Mouse (Mus musculus): ENCODE measurements around the gene Ntrk3. TPM values are rescaled to one million over a fixed set of nuclear protein-coding genes. Genes with fewer than 3 reads are reported as not detected.

Gene Ntrk3
- polyA plus RNA-seq, 1 experiment from 2014 or later = 0.49 TPM

DNA sequence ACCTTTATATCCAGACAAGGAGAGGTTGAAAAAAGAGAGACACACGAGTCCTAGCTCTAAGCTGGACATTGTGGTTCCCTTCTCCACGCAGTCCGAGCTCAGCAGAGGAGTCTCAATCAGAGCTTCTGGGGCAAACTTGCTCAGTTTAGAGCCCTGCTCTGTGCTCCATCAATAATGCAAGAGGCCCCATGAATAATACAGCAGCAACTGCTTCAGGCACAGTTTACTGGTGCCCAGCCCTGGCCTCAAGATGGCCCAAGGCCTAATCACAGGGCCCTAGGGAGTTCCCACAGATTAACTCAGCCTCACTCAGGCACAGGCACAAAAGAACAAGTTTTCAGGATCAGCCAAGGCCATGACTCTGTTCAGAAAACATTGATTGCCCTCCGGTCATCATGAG is 266.1 kb downstream of the Ntrk3 start:
- no peak for ATAC-seq (ENCODE audit: insufficient number of reproducible peaks, low FRiP score)
- no peak overlapping the region for H3K9ac ChIP-seq
- 78% methylated on average over 4 of the region's 4 CpGs for WGBS

DNA sequence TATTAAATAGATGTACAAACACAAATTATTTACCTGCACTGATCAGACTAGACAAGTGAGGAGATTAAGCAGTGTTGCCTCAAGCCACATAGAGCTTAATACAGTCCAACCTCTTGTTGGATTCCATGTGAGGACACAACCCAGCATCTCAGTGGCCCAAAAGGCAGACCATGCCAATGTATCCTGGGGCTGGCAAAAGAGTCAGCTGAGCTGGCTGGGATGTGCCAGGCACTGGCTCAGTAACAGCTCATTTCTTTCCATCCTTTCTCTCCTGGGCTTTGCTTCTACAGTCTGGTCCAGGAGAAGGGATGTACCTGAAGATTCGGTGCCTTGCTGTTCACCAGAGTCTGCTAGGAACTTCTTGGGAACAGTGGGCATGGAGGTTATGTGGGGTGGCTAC is 266.5 kb downstream of the Ntrk3 start:
- Histone ChIP-seq H3K4me2 (no peak overlapping the region), H3K9ac (no peak overlapping the region), H3K9me3 (replicated peaks) (no peaks in the 10 kb centered on the region), H3K27me3 (replicated peaks) (no peaks in the 10 kb centered on the region), H3K4me3 (no peak overlapping the region), H3K4me1 (replicated peaks) (no peaks in the 10 kb centered on the region), H3K36me3 (no peaks in the 10 kb centered on the region), H3K27ac (ENCODE audit: poor library complexity, severe bottlenecking) (no peak overlapping the region)
- WGBS = 74% methylated on average over 1 of the region's 1 CpGs
- ATAC-seq (ENCODE audit: insufficient number of reproducible peaks, low FRiP score) = no peak

More for the DNA sequence above, 266.1 kb downstream of the Ntrk3 start:
- Histone ChIP-seq H3K4me3 (no peak overlapping the region), H3K27ac (ENCODE audit: poor library complexity, severe bottlenecking) (no peak overlapping the region), H3K36me3 (no peaks in the 10 kb centered on the region), H3K4me2 (no peak overlapping the region), H3K9me3 (replicated peaks) (no peaks in the 10 kb centered on the region), H3K27me3 (replicated peaks) (no peaks in the 10 kb centered on the region), H3K4me1 (replicated peaks) (no peaks in the 10 kb centered on the region)

DNA sequence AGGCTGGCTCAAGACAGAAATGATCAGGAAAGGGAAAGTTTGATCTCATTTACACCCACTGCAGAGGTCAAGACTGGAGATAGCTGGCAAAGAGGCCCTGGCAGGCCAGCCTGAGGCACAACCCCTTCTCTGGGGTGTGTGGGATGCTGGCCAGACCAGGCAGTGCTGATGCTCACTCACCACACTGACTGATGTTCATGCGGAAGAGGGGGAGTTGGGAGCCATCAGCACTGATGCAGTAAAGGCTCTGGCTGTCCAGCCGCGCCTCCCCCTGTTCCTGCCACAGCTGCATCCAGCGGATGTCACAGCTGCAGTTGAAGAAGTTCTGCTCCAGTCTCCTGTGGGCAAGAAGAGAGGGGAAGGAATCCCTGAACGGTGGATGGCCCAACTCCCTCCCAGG is 275.2 kb downstream of the Ntrk3 start:
- Histone ChIP-seq H3K9ac (no peak overlapping the region), H3K4me3 (no peak overlapping the region), H3K4me1 (replicated peaks) (no peaks in the 10 kb centered on the region), H3K27ac (ENCODE audit: poor library complexity, severe bottlenecking) (no peak overlapping the region), H3K9me3 (replicated peaks) (no peaks in the 10 kb centered on the region), H3K4me2 (no peak overlapping the region), H3K36me3 (no peaks in the 10 kb centered on the region), H3K27me3 (replicated peaks) (no peaks in the 10 kb centered on the region; the same call in 1 of the 2 replicates)
- 63% methylated on average over 5 of the region's 5 CpGs for WGBS
- no peak for ATAC-seq (ENCODE audit: insufficient number of reproducible peaks, low FRiP score)

DNA sequence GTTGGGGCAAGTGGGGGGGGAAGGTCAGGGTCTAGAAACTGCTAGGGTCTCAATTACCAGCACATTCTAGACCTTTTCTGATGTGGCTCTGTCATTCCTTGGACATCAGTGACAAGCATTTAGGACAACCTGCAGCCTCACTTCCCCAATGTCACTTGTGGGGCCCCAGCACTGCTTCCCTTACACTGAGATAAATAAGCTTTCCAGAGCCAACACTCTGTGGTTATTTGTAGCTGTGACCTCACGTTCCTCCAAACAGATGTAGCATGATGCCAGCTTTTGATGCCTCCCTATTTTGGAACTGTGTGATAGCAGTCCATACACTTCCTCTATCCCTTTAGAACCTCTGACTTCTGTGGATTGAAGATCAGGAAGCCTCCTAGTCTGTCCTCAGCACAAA is 278.8 kb downstream of the Ntrk3 start:
- 43% methylated on average over 1 of the region's 1 CpGs for WGBS

DNA sequence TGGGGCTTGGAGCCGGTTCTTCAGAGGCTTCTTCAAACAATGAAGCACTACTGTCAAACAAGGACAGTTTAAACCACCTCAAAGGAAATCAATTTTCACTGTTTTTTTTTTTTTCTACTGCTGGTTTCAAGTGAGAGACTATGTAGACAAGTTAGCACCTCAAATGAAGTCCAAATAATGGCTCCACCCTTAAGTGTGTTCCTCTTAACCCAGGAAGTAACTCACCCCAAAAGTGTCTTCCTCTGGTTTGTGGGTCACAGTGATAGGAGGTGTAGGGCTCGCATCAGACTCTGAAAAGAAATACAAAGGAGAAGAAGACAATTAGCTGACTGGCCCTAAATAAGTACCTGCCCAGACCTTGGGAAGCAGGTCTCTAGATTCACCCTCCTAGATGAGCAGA is 286.1 kb downstream of the Ntrk3 start:
- H3K9ac ChIP-seq = no peak overlapping the region
- no peak overlapping the region for H3K4me3 ChIP-seq
- H3K27me3 ChIP-seq (replicated peaks) = no peaks in the 10 kb centered on the region
- H3K4me1 ChIP-seq (replicated peaks) = no peaks in the 10 kb centered on the region
- H3K36me3 ChIP-seq = no peaks in the 10 kb centered on the region
- H3K4me2 ChIP-seq = no peak overlapping the region
- ATAC-seq (ENCODE audit: insufficient number of reproducible peaks, low FRiP score) = no peak
- no peaks in the 10 kb centered on the region for H3K9me3 ChIP-seq (replicated peaks)
- 73% methylated on average over 2 of the region's 2 CpGs for WGBS
- no peak overlapping the region for H3K27ac ChIP-seq (ENCODE audit: poor library complexity, severe bottlenecking)

More for the DNA sequence above, 278.8 kb downstream of the Ntrk3 start:
- Histone ChIP-seq H3K9me3 (replicated peaks) (no peaks in the 10 kb centered on the region), H3K27me3 (replicated peaks) (no peaks in the 10 kb centered on the region; the same call in 1 of the 2 replicates), H3K4me3 (no peak overlapping the region), H3K36me3 (no peaks in the 10 kb centered on the region), H3K27ac (ENCODE audit: poor library complexity, severe bottlenecking) (no peak overlapping the region), H3K4me1 (replicated peaks) (no peaks in the 10 kb centered on the region), H3K9ac (no peak overlapping the region), H3K4me2 (no peak overlapping the region)
- ATAC-seq (ENCODE audit: insufficient number of reproducible peaks, low FRiP score) = no peak

DNA sequence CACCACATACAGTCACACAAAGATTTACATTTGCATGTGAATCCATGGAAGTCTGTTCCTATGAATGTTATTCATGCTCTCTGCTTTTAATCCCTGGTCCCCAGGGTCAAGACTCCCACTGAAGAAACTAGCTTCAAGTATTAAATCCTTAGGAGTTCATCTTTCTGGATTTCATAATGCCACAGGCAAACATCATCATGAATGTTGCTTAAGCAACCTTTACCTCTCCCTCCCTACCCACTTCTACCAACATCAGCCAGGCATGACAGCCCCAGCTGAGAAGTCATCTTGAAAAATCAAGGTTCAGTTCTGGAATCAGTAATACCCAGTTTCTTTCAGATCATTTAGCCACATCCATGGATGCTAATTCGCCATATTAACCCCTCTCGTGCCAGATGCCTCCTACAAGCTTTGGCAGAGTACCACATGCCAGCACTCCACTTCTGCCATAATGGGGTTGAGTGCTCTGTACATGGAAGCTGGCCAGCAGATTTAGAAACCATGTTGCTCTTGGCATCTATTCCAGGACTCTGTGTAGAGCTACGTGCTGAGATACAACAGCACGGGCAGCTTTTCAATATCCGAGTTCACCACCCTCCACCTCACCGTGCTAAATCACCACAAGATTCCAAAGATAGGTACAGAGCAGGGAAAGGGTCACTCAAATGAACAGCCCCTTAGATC is 287.8 kb downstream of the Ntrk3 start:
- H3K9me3 ChIP-seq (replicated peaks) = no peaks in the 10 kb centered on the region
- WGBS = 73% methylated on average over 6 of the region's 6 CpGs
- no peak for ATAC-seq (ENCODE audit: insufficient number of reproducible peaks, low FRiP score)
- no peaks in the 10 kb centered on the region for H3K4me1 ChIP-seq (replicated peaks)
- no peak overlapping the region for H3K4me2 ChIP-seq
- H3K27me3 ChIP-seq (replicated peaks) = no peaks in the 10 kb centered on the region
- no peak overlapping the region for H3K27ac ChIP-seq (ENCODE audit: poor library complexity, severe bottlenecking)
- H3K36me3 ChIP-seq = no peaks in the 10 kb centered on the region
- no peak overlapping the region for H3K4me3 ChIP-seq
- no peak overlapping the region for H3K9ac ChIP-seq

DNA sequence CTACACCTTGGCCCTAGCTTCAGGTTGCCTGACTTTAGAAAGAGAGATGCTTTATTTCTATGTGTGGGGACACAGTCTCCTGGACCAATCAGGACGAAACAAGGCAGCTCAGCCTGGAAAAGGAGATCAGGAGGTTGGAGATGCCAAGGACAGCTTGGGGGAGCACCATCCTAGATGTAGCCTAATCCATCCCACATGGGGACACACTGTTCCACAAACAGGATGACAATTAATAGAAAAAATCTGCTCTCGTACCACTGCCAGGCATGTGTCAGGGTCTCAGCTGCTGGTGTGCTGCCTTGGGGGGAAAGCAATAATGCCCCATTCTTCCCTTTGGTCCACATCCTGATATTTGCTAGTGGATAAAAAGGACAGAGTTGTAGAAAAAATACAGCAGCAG is 289.0 kb downstream of the Ntrk3 start:
- Histone ChIP-seq H3K9me3 (replicated peaks) (no peaks in the 10 kb centered on the region), H3K27ac (ENCODE audit: poor library complexity, severe bottlenecking) (no peak overlapping the region), H3K27me3 (replicated peaks) (no peaks in the 10 kb centered on the region), H3K36me3 (no peaks in the 10 kb centered on the region), H3K4me2 (no peak overlapping the region), H3K4me1 (replicated peaks) (no peaks in the 10 kb centered on the region), H3K9ac (no peak overlapping the region), H3K4me3 (no peak overlapping the region)
- no peak for ATAC-seq (ENCODE audit: insufficient number of reproducible peaks, low FRiP score)
- 74% methylated on average over 2 of the region's 2 CpGs for whole genome bisulfite sequencing

DNA sequence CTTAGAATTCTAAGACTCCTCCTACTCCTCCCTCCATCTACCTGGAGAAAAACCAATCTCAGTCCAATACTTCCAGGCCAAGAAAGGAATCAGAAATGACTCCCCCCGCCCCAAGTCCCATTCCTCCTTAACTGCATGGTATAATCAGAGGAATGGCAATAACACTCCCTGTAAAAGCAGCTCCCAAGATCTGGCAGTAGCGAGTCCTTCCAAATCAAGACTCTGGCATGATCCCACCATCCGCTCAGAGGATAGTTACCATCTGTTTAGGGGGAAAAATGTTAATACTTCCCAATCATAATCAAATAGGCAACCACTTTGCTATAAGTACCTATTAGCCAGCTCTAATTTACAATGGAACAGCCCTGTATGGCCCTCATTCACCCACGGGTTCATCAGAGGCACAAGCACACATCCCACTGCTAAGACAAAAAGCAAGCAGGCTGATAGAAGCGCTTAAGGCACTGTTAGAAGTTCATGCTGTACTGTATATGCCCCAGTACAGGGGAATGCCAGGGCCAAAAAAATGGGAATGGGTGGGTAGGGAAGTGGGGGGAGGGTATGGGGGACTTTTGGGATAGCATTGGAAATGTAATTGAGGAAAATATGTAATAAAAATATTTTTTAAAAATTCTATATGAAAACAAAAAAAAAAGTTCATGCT is 294.3 kb downstream of the Ntrk3 start:
- Histone ChIP-seq H3K4me2 (no peak overlapping the region), H3K4me1 (replicated peaks) (no peaks in the 10 kb centered on the region), H3K9me3 (replicated peaks) (no peaks in the 10 kb centered on the region), H3K9ac (no peak overlapping the region), H3K4me3 (no peak overlapping the region), H3K27ac (ENCODE audit: poor library complexity, severe bottlenecking) (no peak overlapping the region), H3K36me3 (no peaks in the 10 kb centered on the region), H3K27me3 (replicated peaks) (no peaks in the 10 kb centered on the region)
- no peak for ATAC-seq (ENCODE audit: insufficient number of reproducible peaks, low FRiP score)
- 72% methylated on average over 5 of the region's 5 CpGs for WGBS

DNA sequence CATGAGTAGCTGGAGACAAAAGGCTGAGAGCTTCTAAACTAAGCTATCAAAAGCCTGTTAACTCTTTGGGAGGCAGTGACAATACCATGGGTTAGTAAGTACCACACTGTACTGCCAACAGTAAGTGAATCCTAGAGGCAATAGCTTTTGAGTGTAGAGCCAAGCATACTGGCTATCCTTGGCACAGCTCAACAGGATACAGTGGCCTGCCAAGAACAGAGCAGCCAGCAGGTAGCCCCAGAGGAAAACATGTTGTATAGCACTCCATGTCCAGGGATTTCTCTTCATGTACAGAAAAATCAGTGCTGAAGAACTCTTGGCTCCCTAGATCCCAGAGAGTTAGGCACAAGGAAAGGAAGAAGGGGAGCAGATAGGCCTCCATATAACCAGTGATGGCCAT is 296.1 kb downstream of the Ntrk3 start:
- H3K4me1 ChIP-seq (replicated peaks) = no peaks in the 10 kb centered on the region
- H3K27ac ChIP-seq (ENCODE audit: poor library complexity, severe bottlenecking) = no peak overlapping the region
- no peaks in the 10 kb centered on the region for H3K9me3 ChIP-seq (replicated peaks)
- no peak overlapping the region for H3K4me3 ChIP-seq
- no peak overlapping the region for H3K4me2 ChIP-seq
- ATAC-seq (ENCODE audit: insufficient number of reproducible peaks, low FRiP score) = no peak
- no peak overlapping the region for H3K9ac ChIP-seq
- no peaks in the 10 kb centered on the region for H3K36me3 ChIP-seq
- no peaks in the 10 kb centered on the region for H3K27me3 ChIP-seq (replicated peaks)

DNA sequence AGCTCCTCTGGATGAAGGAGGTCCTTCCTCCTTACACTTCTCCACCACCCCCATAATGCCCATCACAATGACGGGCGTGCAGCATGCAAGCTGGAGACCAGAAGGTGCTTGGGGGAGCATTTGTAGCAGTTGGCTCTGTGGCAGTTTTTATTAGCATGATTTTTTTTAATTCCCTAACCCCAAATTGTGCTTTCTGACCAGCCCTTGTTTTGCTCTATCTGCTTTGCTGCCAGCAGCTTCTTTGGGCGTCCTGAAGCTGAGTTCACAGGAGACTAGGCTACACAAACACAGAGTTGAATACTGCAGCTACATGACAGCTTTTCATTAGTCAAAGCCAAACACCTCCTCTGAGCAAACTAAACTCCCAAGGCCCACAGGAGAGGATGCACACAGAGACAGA is 296.9 kb downstream of the Ntrk3 start:
- H3K27ac ChIP-seq (ENCODE audit: poor library complexity, severe bottlenecking) = no peak overlapping the region
- no peaks in the 10 kb centered on the region for H3K27me3 ChIP-seq (replicated peaks)
- no peaks in the 10 kb centered on the region for H3K4me1 ChIP-seq (replicated peaks)
- no peaks in the 10 kb centered on the region for H3K9me3 ChIP-seq (replicated peaks)
- H3K36me3 ChIP-seq = no peaks in the 10 kb centered on the region
- H3K4me2 ChIP-seq = no peak overlapping the region
- H3K9ac ChIP-seq = no peak overlapping the region
- no peak overlapping the region for H3K4me3 ChIP-seq
- 76% methylated on average over 3 of the region's 3 CpGs for WGBS
- ATAC-seq (ENCODE audit: insufficient number of reproducible peaks, low FRiP score) = no peak

DNA sequence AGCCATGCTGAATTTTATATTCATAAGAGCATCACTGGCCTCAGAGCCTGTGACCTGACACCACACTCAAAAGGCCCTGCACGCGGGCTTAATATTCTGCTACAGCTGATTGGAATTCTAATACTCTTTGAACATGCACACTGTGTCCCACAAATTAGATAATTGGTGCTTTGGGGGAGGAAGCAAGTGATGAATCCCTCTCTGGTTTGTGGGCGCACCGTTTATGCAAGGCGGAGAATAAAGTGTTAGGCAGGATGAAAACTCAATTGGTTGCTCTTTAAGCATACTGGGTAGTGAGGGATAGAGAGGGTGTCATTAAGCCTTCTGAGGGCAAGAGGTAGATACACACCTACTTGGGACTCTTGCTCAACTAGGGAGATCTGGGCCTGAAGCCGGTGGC is 297.3 kb downstream of the Ntrk3 start:
- 88% methylated on average over 6 of the region's 6 CpGs for WGBS
- H3K36me3 ChIP-seq = no peaks in the 10 kb centered on the region
- H3K4me1 ChIP-seq (replicated peaks) = no peaks in the 10 kb centered on the region
- H3K27me3 ChIP-seq (replicated peaks) = no peaks in the 10 kb centered on the region
- no peak overlapping the region for H3K9ac ChIP-seq
- no peaks in the 10 kb centered on the region for H3K9me3 ChIP-seq (replicated peaks)
- H3K4me3 ChIP-seq = no peak overlapping the region
- ATAC-seq (ENCODE audit: insufficient number of reproducible peaks, low FRiP score) = no peak
- no peak overlapping the region for H3K27ac ChIP-seq (ENCODE audit: poor library complexity, severe bottlenecking)
- H3K4me2 ChIP-seq = no peak overlapping the region

Measured in heart, embryonic 12.5 days (tissue).